Mouse (Mus musculus) bone marrow, adult 2 months (tissue): ENCODE measurements around the gene Rai1. TPM values are rescaled to one million over a fixed set of nuclear protein-coding genes. Genes with fewer than 3 reads are reported as not detected.

Experiments
- H3K27ac ChIP-seq: fragments of 200-500 bp; 2 replicates; pipeline ENCODE4 v1.5.1; 2012; ENCODE audit warnings: low read depth, mild to moderate bottlenecking, control low read depth, inconsistent platforms, low read length; ENCODE audit not compliant: control insufficient read depth, poor library complexity, insufficient read depth
- H3K4me1 ChIP-seq: fragments of 200-500 bp; 2 replicates; pipeline ENCODE4 v1.6.1; 2011; ENCODE audit warnings: low read length; ENCODE audit not compliant: control insufficient read depth, insufficient read depth
- H3K4me3 ChIP-seq: fragments of 200-500 bp; replicated peaks from 2 replicates; pipeline ENCODE3; 2011; ENCODE audit warnings: mild to moderate bottlenecking, low read depth, low read length, control low read depth; ENCODE audit not compliant: control insufficient read depth
- CTCF ChIP-seq: fragments of 200-500 bp; IDR thresholded peaks from 2 replicates; pipeline ENCODE4 v1.5.1; 2011; ENCODE audit warnings: low read length, control low read depth; ENCODE audit not compliant: control insufficient read depth, insufficient read depth
- POLR2A ChIP-seq: fragments of 200-500 bp; IDR thresholded peaks from 2 replicates; pipeline ENCODE4 v1.6.1; 2011; ENCODE audit warnings: low read depth, mild to moderate bottlenecking, control low read depth, low read length, borderline replicate concordance; ENCODE audit not compliant: control insufficient read depth
- WGBS: fragments of 180-500 bp; shearing (Covaris S2); methylation state at CpG from one replicate; pipeline ENCODE4 v1.1.7; 2018; 5-methylcytosine and 5-hydroxymethylcytosine counted together
- polyA plus RNA-seq: library from polyadenylated mRNA; stranded (reverse); fragments of >200 nt; gene quantifications from 2 replicates; pipeline ENCODE4 v1.2.4, GENCODE M21; 2011; ENCODE audit warnings: low replicate concordance; ENCODE audit not compliant: missing spikeins, insufficient read depth, insufficient read length

Gene Rai1
- polyA plus RNA-seq, 1 experiment: 26.8 TPM

DNA sequence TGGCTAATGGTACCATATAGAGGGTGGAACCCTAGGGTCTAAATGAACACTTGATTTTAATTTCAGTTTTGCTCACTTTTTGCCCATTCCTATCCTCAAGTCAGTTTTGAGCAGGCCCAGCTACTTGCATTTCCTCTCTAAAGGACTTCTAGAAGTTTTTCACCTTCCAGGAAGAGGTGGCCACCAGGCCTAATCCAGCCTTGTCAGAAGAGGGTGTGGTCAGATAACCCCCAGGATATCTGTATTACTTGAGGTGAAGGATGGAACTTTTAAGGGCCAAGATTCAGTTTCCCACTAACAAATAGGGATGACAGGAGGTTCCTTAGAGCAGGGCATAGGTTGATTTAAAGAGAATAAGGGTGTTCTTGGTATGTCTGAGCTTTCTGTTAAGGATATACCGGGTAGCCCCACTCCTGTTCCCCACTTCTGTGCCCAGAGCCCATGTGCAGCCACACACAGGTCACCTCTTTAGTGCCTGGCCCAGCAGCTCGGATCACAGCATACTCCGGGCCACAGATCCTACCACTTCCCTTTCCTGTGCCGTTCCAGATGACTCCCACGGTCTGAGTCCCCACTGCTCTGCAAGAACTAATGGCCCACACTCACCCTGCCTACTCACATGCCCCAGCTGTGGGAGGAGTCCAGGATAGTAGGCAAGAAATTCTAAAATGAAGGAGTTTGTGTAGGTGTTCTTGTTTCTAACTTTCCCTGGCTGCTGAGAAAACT lies 14.0 kb upstream of the Rai1 start:
- Histone ChIP-seq H3K4me3 (no peak overlapping the region), H3K4me1 (peaks cover 4% of the 10 kb centered on the region; the same call in 1 of the 2 replicates), H3K27ac (no peak overlapping the region)
- TF ChIP-seq CTCF (no peak), POLR2A (no peak)
- 5% methylated on average over 5 of the region's 5 CpGs for WGBS

- WGBS: 31% methylated on average over 7 of the region's 7 CpGs
- H3K4me3 ChIP-seq: no peak overlapping the region
- no peak overlapping the region for H3K27ac ChIP-seq
- TF ChIP-seq POLR2A (no peak), CTCF (no peak)
- H3K4me1 ChIP-seq: peaks cover 4% of the 10 kb centered on the region; the same call in 1 of the 2 replicates
Measured at GRCm38 (mm10) chr11:60091422-60091761, 13.4 kb upstream of the Rai1 start.

GRCm38 (mm10) chr11:60093227-60093626 lies 11.6 kb upstream of the Rai1 start:
- Histone ChIP-seq H3K4me3 (no peak overlapping the region), H3K27ac (no peak overlapping the region), H3K4me1 (peaks cover 4% of the 10 kb centered on the region; the same call in 1 of the 2 replicates)
- TF ChIP-seq POLR2A (no peak), CTCF (no peak)

- WGBS: 71% methylated on average over 7 of the region's 7 CpGs
- TF ChIP-seq CTCF (no peak), POLR2A (no peak)
Measured at GRCm38 (mm10) chr11:60093984-60094587, 10.7 kb upstream of the Rai1 start.

DNA sequence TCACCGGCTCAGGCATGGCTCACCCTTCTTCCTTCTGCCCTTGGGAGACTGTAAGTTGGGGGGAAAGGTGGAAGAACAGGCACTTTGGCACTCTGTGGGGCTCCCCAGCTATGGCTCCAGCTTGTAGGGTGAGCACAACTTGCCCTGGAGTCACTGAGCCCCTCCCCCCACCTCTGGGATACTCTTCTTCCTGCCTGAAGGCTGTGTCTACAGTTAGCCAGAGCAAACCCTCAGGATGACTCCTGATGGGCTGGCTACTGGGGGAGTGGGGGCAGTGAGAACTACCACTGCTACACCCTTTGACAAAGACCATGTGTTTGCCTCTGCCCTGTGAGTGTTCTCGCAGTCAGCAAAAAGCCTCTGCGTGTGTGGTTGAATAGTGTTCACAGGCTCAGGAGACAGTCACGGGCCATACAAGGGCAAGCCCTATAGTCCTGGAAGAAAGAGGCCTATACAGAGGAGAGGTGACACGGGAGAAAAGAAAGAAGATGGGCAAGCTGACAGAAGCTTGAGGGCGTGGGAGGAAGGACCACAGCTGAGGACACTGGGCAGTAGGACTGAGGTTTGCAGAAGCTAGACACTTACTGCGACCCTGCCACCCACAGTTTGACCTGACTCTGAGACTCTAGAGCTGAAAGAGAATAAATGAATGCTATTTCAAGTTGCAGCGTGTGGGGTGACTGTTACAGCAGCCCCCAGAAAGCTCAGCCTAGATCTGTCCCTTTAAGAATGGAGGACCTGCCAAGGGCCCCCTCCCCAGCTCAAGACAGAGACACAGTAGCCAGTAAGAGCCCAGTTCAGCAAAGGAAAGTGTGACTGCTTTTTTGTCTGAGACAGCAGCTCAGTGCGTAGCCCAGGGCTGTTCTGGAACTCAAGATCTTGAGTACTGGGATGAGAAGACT lies 9.7 kb upstream of the Rai1 start:
- no peak overlapping the region for H3K4me3 ChIP-seq
- WGBS: 67% methylated on average over 9 of the region's 9 CpGs
- H3K27ac ChIP-seq: no peak overlapping the region
- peaks cover 4% of the 10 kb centered on the region; the same call in 1 of the 2 replicates for H3K4me1 ChIP-seq
- no peak for TF ChIP-seq CTCF
- no peak for TF ChIP-seq POLR2A

More at GRCm38 (mm10) chr11:60093984-60094587, 10.7 kb upstream of the Rai1 start:
- no peak overlapping the region; the same call in 1 of the 2 replicates for H3K27ac ChIP-seq
- peaks cover 4% of the 10 kb centered on the region; the same call in 1 of the 2 replicates for H3K4me1 ChIP-seq
- H3K4me3 ChIP-seq: no peak overlapping the region

DNA sequence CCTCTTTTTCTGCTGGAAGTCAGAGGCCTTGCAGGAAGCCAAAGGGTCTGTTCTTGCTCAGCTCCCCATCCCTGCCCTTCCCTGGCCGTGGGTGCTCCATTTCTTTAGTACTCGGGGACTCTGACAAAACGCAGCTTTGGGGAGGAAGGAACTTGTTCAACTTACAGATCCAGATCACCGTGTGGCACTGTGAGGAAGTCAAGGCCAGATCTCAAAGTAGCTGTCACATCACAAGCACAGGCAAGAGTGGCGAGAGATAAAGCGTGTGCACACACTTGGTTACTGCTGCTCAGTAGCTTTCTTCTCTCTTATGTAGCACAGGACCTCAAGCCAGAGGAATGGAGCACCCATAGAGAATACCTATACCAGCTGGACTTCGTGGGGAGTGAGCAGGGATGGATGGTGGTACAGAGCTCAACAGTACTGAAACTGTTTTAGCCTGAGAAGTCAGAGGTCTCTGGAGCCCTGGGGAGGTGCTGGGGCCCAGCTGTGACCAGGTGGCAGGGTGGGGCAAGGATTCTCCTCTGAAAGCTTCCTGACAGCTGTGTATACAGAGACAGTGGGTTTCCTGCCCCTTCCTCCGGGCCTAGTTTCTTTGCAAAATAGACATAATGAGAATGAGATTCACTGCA lies 5.1 kb upstream of the Rai1 start:
- WGBS: 11% methylated on average over 8 of the region's 8 CpGs
- Histone ChIP-seq H3K4me3 (peak overlapping the region; percentile 8), H3K27ac (peak overlapping the region; percentile 76), H3K4me1 (peaks cover 3% of the 10 kb centered on the region; the same call in 1 of the 2 replicates)
- TF ChIP-seq CTCF (no peak), POLR2A (no peak)

- WGBS: 41% methylated on average over 4 of the region's 4 CpGs
- Histone ChIP-seq H3K27ac (no peak overlapping the region), H3K4me3 (no peak overlapping the region), H3K4me1 (peaks cover 3% of the 10 kb centered on the region; the same call in 1 of the 2 replicates)
- TF ChIP-seq POLR2A (no peak), CTCF (no peak)
Measured at GRCm38 (mm10) chr11:60100827-60101555, 3.8 kb upstream of the Rai1 start.

- Histone ChIP-seq H3K4me3 (no peak overlapping the region), H3K4me1 (peaks cover 3% of the 10 kb centered on the region; the same call in 1 of the 2 replicates), H3K27ac (no peak overlapping the region)
- no peak for TF ChIP-seq CTCF
- no peak for TF ChIP-seq POLR2A
- 78% methylated on average over 4 of the region's 4 CpGs for WGBS
Measured at GRCm38 (mm10) chr11:60101986-60102385, 2.8 kb upstream of the Rai1 start.
